Comparison of ENCODE assay signal across 17 mouse cellular contexts in genomic region chr3:8004271-8004670, GRCm38 (mm10).
"Had no signal": no experiment of that assay in that cellular context is flagged by ENCODE, and none has a peak within 500 bp of the region (broad histone marks: within the 10 kb centered on the region; RNA-seq: fewer than 3 reads in every experiment).

No protein-coding gene starts in this region.

- H3K9ac ChIP-seq: lung, embryonic 15.5 days; midbrain, embryonic 13.5 days; midbrain, embryonic 15.5 days; neural tube, embryonic 12.5 days; stomach, embryonic 15.5 days had no signal

- H3K36me3 ChIP-seq: lung, embryonic 15.5 days; midbrain, embryonic 13.5 days; midbrain, embryonic 15.5 days; neural tube, embryonic 12.5 days; stomach, embryonic 15.5 days had no signal

- H3K27me3 ChIP-seq: lung, embryonic 15.5 days; megakaryocyte, embryonic 14.5 days; midbrain, embryonic 13.5 days; midbrain, embryonic 15.5 days; neural tube, embryonic 12.5 days; stomach, embryonic 15.5 days had no signal

- H3K4me1 ChIP-seq: lung, embryonic 15.5 days; megakaryocyte, embryonic 14.5 days; midbrain, embryonic 13.5 days; midbrain, embryonic 15.5 days; neural tube, embryonic 12.5 days; stomach, embryonic 15.5 days had no signal

- DNase-seq: lung, adult 2 months; lung, postnatal 14 days; lung, postnatal 36 days; right cerebral cortex, postnatal 14 days; thymus, adult 2 months; thymus, postnatal 25 days; thymus, postnatal 4 days had no signal

- H3K27ac ChIP-seq: lung, embryonic 15.5 days; macrophage; midbrain, embryonic 13.5 days; midbrain, embryonic 15.5 days; neural tube, embryonic 12.5 days; stomach, embryonic 15.5 days; stomach, postnatal 0 days had no signal

- H3K4me3 ChIP-seq: lung, embryonic 15.5 days; megakaryocyte, embryonic 14.5 days; midbrain, embryonic 13.5 days; midbrain, embryonic 15.5 days; neural tube, embryonic 12.5 days; stomach, embryonic 15.5 days had no signal

- H3K9me3 ChIP-seq: lung, embryonic 15.5 days; midbrain, embryonic 13.5 days; midbrain, embryonic 15.5 days; neural tube, embryonic 12.5 days; stomach, embryonic 15.5 days had no signal

- ATAC-seq: lung, postnatal 0 days; midbrain, embryonic 13.5 days; midbrain, embryonic 15.5 days had no signal

- H3K4me2 ChIP-seq: lung, embryonic 15.5 days; midbrain, embryonic 11.5 days; midbrain, embryonic 13.5 days; midbrain, embryonic 15.5 days; neural tube, embryonic 12.5 days; stomach, embryonic 15.5 days had no signal
